Mouse (Mus musculus) spleen, adult 10 weeks (tissue): ENCODE measurements around the gene Slc39a13. TPM values are rescaled to one million over a fixed set of nuclear protein-coding genes. Genes with fewer than 3 reads are reported as not detected.

ENCODE experiments used
- polyA plus RNA-seq: library from polyadenylated mRNA; stranded (reverse); fragments of 350-450 nt; fragmentation: Illumina TruSeq; extraction: RNeasy Lipid Tissue Mini Kit (QIAGEN cat#74804); gene quantifications from one replicate; pipeline ENCODE4 v1.2.3, GENCODE M21; 2015; ENCODE audit warnings: low replicate concordance; ENCODE audit not compliant: insufficient read depth

Slc39a13 gene
- polyA plus RNA-seq = 17.9 TPM

GRCm38 (mm10) chr2:91070076-91070800 is at the start of gene Slc39a13:
TSS of gene Slc39a13 (minus strand) at chr2:91070417.

DNA sequence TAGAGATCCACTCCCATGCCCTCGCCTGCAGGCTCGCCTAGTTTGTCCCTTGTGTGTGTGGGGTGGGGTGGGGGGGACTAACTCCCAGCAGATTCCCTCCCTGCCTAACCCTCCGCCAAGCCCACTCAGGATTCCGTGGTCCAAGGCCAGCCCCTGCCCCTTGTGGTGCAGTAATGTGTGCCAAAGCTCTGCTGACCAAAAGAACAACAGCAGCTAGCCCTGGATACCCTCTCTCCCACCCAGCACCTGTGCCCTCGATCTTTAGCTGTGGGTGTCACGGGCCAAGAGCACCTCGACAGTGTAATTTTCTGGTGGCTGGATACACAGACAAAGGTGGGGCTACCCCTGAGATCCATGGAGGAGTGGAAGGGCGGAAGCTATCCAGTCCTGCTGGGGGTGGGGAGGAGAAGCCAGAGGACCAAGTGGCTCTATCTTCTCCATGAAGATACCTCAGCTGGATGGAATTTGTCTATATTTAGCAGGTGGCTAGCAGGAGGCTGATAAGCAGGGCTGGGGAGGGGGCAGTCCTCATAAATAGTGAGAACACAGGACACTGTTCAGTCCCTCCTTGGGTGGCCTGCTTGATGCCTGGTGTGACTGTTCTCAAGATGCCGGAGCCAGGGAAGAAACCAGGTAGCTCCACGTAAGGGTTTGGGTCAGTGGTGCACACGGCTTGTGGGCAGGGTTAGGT is 47.5 kb upstream of the Slc39a13 start, which contains the start of gene Mybpc3:
Gene Mybpc3 (plus strand): TSS at position 560 of the 691 bp plus-strand sequence.

GRCm38 (mm10) chr2:91081775-91082695 is 11.8 kb upstream of the Slc39a13 start, which contains the start of gene Spi1:
TSS of gene Spi1 (plus strand) at chr2:91082390.

DNA sequence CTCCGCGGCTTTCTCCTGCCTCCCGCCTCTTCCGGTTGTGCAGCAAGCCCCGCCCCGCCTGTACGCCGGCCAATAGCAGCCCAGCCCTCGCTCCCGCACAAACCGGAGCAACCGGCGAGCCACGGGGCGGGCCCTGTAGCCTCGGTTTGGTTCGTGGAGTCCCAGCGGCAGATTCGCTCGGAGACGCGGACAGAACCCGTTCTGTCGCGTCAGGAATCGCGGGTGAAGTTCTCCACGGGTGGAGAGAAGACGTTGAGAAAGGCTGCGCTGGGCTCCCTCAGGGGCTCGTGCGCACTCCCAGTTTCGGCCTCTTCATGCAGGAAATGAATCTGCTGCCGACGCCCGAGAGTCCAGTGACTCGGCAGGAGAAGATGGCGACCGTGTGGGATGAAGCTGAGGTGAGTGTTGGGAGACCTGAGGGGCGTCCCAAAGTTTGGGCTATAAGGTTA is 16.3 kb downstream of the Slc39a13 start, which contains the start of gene Psmc3:
Gene Psmc3 (plus strand): TSS at position 76 of the 449 bp plus-strand sequence.

GRCm38 (mm10) chr2:91035385-91035784 is 34.8 kb downstream of the Slc39a13 start, which contains the start of gene Rapsn:
TSS of gene Rapsn (plus strand) at chr2:91035620.

Other genes starting within 250 kb of the Slc39a13 start
- gene Mtch2, start 223.3 kb downstream of the Slc39a13 start, polyA plus RNA-seq = 136 TPM
- gene C1qtnf4, start 184.6 kb downstream of the Slc39a13 start, polyA plus RNA-seq = not detected
- gene Kbtbd4, start 165.7 kb downstream of the Slc39a13 start, polyA plus RNA-seq = 22.2 TPM
- gene Ndufs3, start 165.6 kb downstream of the Slc39a13 start, polyA plus RNA-seq = 150 TPM
- 113 TPM for gene Celf1, start 130.0 kb downstream of the Slc39a13 start, polyA plus RNA-seq
- 0.17 TPM for gene Rapsn, start 34.8 kb downstream of the Slc39a13 start, polyA plus RNA-seq
- 177 TPM for gene Psmc3, start 16.4 kb downstream of the Slc39a13 start, polyA plus RNA-seq
- gene Spi1, start 12.0 kb upstream of the Slc39a13 start, polyA plus RNA-seq = 79.0 TPM
- 0.22 TPM for gene Mybpc3, start 47.7 kb upstream of the Slc39a13 start, polyA plus RNA-seq
- gene Madd, start 113.4 kb upstream of the Slc39a13 start, polyA plus RNA-seq = 78.9 TPM
- gene Nr1h3, start 132.4 kb upstream of the Slc39a13 start, polyA plus RNA-seq = 25.2 TPM
- 51.3 TPM for gene Acp2, start 132.5 kb upstream of the Slc39a13 start, polyA plus RNA-seq
- gene Ddb2, start 166.6 kb upstream of the Slc39a13 start, polyA plus RNA-seq = 65.7 TPM
- 0.76 TPM for gene Pacsin3, start 185.5 kb upstream of the Slc39a13 start, polyA plus RNA-seq
- gene Arfgap2, start 194.6 kb upstream of the Slc39a13 start, polyA plus RNA-seq = 59.1 TPM